Mouse (Mus musculus) forebrain, embryonic 15.5 days (tissue): Measurements from ENCODE around the gene Gm49355. TPM values are rescaled to one million over a fixed set of nuclear protein-coding genes. Genes with fewer than 3 reads are reported as not detected.

Experiments used
- ATAC-seq: fragments of 200-750 bp; cut with Nextera tagmentation; replicated peaks from 2 replicates; pipeline ENCODE4 v1.8.0; 2017; ENCODE audit warnings: mild to moderate bottlenecking, moderate TSS enrichment, moderate library complexity
- H3K27ac ChIP-seq: fragments of 300-500 bp; sonication (generic); replicated peaks from 2 replicates; pipeline ENCODE4 v1.5.1; 2015; ENCODE audit warnings: mild to moderate bottlenecking, inconsistent platforms
- H3K27me3 ChIP-seq: fragments of 300-500 bp; sonication (generic); 2 replicates; pipeline ENCODE4 v1.6.1; 2015; ENCODE audit warnings: inconsistent platforms
- H3K36me3 ChIP-seq: fragments of 300-500 bp; sonication (generic); 2 replicates; pipeline ENCODE4 v1.6.1; 2015; ENCODE audit warnings: mild to moderate bottlenecking, inconsistent platforms
- H3K4me1 ChIP-seq: fragments of 300-500 bp; sonication (generic); 2 replicates; pipeline ENCODE4 v1.6.1; 2015; ENCODE audit warnings: inconsistent platforms
- H3K4me2 ChIP-seq: fragments of 300-500 bp; sonication (generic); replicated peaks from 2 replicates; pipeline ENCODE4 v1.6.1; 2015; ENCODE audit warnings: mild to moderate bottlenecking, inconsistent platforms
- H3K4me3 ChIP-seq: fragments of 300-500 bp; sonication (generic); 2 replicates; pipeline ENCODE4 v1.5.1; 2015; ENCODE audit warnings: mild to moderate bottlenecking, inconsistent platforms
- H3K9ac ChIP-seq: fragments of 300-500 bp; sonication (generic); replicated peaks from 2 replicates; pipeline ENCODE4 v1.6.1; 2015; ENCODE audit warnings: mild to moderate bottlenecking, inconsistent platforms
- H3K9me3 ChIP-seq: fragments of 300-500 bp; sonication (generic); 2 replicates; pipeline ENCODE4 v1.6.1; 2016; ENCODE audit warnings: inconsistent platforms
- WGBS: fragments of 180-500 bp; shearing (Covaris S2); methylation state at CpG from one replicate; pipeline ENCODE4 v1.1.7; 2015; ENCODE audit warnings: mixed read lengths; 5-methylcytosine and 5-hydroxymethylcytosine counted together
- polyA plus RNA-seq: library from polyadenylated mRNA; unstranded; fragments of >200 nt; fragmentation: Nextera tagmentation; extraction: Ambion mirVana; gene quantifications from 2 replicates; pipeline ENCODE4 v1.2.1, GENCODE M21; 2015

Gm49355 gene
- polyA plus RNA-seq, 1 experiment from 2014 or later, result 0.17 TPM

GRCm38 (mm10) chr14:12334925-12335324, 51.1 kb downstream of the Gm49355 start:
- 0 out of 2 replicates have a peak overlapping the region, but pooled peaks have one; percentile 7 for H3K27ac ChIP-seq
- no peak overlapping the region for H3K4me2 ChIP-seq
- 46% methylated on average over 7 of the region's 7 CpGs for WGBS
- no peak overlapping the region for H3K9ac ChIP-seq
- H3K27me3 ChIP-seq, result peaks cover 21% of the 10 kb centered on the region
- H3K36me3 ChIP-seq, result no peaks in the 10 kb centered on the region
- no peaks in the 10 kb centered on the region for H3K9me3 ChIP-seq
- H3K4me3 ChIP-seq, result no peak overlapping the region
- peaks cover 34% of the 10 kb centered on the region for H3K4me1 ChIP-seq
- no peak for ATAC-seq

GRCm38 (mm10) chr14:12337421-12337997, 53.7 kb downstream of the Gm49355 start:
- H3K36me3 ChIP-seq, result no peaks in the 10 kb centered on the region
- WGBS, result 4% methylated on average over 8 of the region's 8 CpGs
- H3K27ac ChIP-seq, result peak overlapping the region; percentile 95
- H3K4me1 ChIP-seq, result peaks cover 49% of the 10 kb centered on the region
- ATAC-seq, result peak; percentile 74
- H3K4me3 ChIP-seq, result no peak overlapping the region
- H3K4me2 ChIP-seq, result peak overlapping the region; percentile 36; the same call in 1 of the 2 replicates
- no peaks in the 10 kb centered on the region for H3K9me3 ChIP-seq
- H3K9ac ChIP-seq, result no peak overlapping the region
- peaks cover 24% of the 10 kb centered on the region for H3K27me3 ChIP-seq

GRCm38 (mm10) chr14:12337998-12338809, 54.4 kb downstream of the Gm49355 start:
- Histone ChIP-seq H3K9me3 (no peaks in the 10 kb centered on the region), H3K27ac (peak overlapping the region; percentile 95), H3K9ac (peak overlapping the region; percentile 26), H3K4me3 (peak overlapping the region; percentile 9; the same call in 1 of the 2 replicates), H3K4me1 (peaks cover 49% of the 10 kb centered on the region), H3K4me2 (peak overlapping the region; percentile 36), H3K27me3 (peaks cover 24% of the 10 kb centered on the region), H3K36me3 (no peaks in the 10 kb centered on the region)
- peak; percentile 83 for ATAC-seq
- 1% methylated on average over 16 of the region's 16 CpGs for WGBS

GRCm38 (mm10) chr14:12338811-12339565, 55.2 kb downstream of the Gm49355 start:
- no peaks in the 10 kb centered on the region for H3K9me3 ChIP-seq
- peak overlapping the region; percentile 33 for H3K9ac ChIP-seq
- H3K4me2 ChIP-seq, result peak overlapping the region; percentile 62
- 5% methylated on average over 10 of the region's 10 CpGs for WGBS
- H3K27ac ChIP-seq, result peak overlapping the region; percentile 95
- no peaks in the 10 kb centered on the region for H3K36me3 ChIP-seq
- H3K27me3 ChIP-seq, result peaks cover 27% of the 10 kb centered on the region
- H3K4me1 ChIP-seq, result peaks cover 49% of the 10 kb centered on the region
- H3K4me3 ChIP-seq, result peak overlapping the region; percentile 19
- ATAC-seq, result no peak

GRCm38 (mm10) chr14:12340238-12341074, 56.7 kb downstream of the Gm49355 start:
- Histone ChIP-seq H3K9me3 (no peaks in the 10 kb centered on the region), H3K9ac (peak overlapping the region; percentile 65), H3K27me3 (peaks cover 20% of the 10 kb centered on the region), H3K27ac (peak overlapping the region; percentile 95), H3K4me1 (peaks cover 55% of the 10 kb centered on the region), H3K36me3 (no peaks in the 10 kb centered on the region), H3K4me3 (peak overlapping the region; percentile 51), H3K4me2 (peak overlapping the region; percentile 62)
- ATAC-seq, result no peak
- 3% methylated on average over 19 of the region's 19 CpGs for WGBS

GRCm38 (mm10) chr14:12341075-12341788, 57.5 kb downstream of the Gm49355 start:
- peaks cover 63% of the 10 kb centered on the region for H3K4me1 ChIP-seq
- H3K4me2 ChIP-seq, result peak overlapping the region; percentile 62
- H3K9ac ChIP-seq, result peak overlapping the region; percentile 65
- H3K27ac ChIP-seq, result peak overlapping the region; percentile 95
- H3K36me3 ChIP-seq, result no peaks in the 10 kb centered on the region
- no peaks in the 10 kb centered on the region for H3K9me3 ChIP-seq
- no peak for ATAC-seq
- H3K4me3 ChIP-seq, result peak overlapping the region; percentile 51
- H3K27me3 ChIP-seq, result peaks cover 13% of the 10 kb centered on the region
- under 1% methylated on average over 42 of the region's 42 CpGs for WGBS

- Histone ChIP-seq H3K9me3 (no peaks in the 10 kb centered on the region), H3K4me1 (peaks cover 63% of the 10 kb centered on the region), H3K4me2 (peak overlapping the region; percentile 62), H3K36me3 (no peaks in the 10 kb centered on the region), H3K9ac (peak overlapping the region; percentile 65), H3K4me3 (peak overlapping the region; percentile 51), H3K27ac (peak overlapping the region; percentile 95), H3K27me3 (peaks cover 13% of the 10 kb centered on the region)
- WGBS, result 12% methylated on average over 24 of the region's 24 CpGs
- no peak for ATAC-seq
Observed at GRCm38 (mm10) chr14:12341789-12342457, 58.1 kb downstream of the Gm49355 start.

GRCm38 (mm10) chr14:12342458-12343131, 58.8 kb downstream of the Gm49355 start:
- Histone ChIP-seq H3K36me3 (no peaks in the 10 kb centered on the region), H3K9me3 (no peaks in the 10 kb centered on the region), H3K4me3 (peak overlapping the region; percentile 51), H3K9ac (peak overlapping the region; percentile 65), H3K4me1 (peaks cover 63% of the 10 kb centered on the region), H3K4me2 (peak overlapping the region; percentile 62), H3K27me3 (peaks cover 15% of the 10 kb centered on the region), H3K27ac (peak overlapping the region; percentile 95)
- ATAC-seq, result no peak
- 10% methylated on average over 23 of the region's 23 CpGs for WGBS

GRCm38 (mm10) chr14:12343451-12343941, 59.7 kb downstream of the Gm49355 start:
- 5% methylated on average over 20 of the region's 20 CpGs for WGBS
- Histone ChIP-seq H3K4me3 (peak overlapping the region; percentile 51), H3K36me3 (no peaks in the 10 kb centered on the region), H3K27ac (peak overlapping the region; percentile 95), H3K9ac (peak overlapping the region; percentile 65), H3K4me2 (peak overlapping the region; percentile 62), H3K27me3 (peaks cover 22% of the 10 kb centered on the region), H3K4me1 (peaks cover 62% of the 10 kb centered on the region), H3K9me3 (no peaks in the 10 kb centered on the region)
- no peak for ATAC-seq
